Mouse (Mus musculus) lung, postnatal 10 days (tissue): ENCODE measurements around the gene Rfx7.
"Not testable (repeated sequence)": the region's sequence is repeated elsewhere in the genome, so short reads cannot be mapped to it uniquely, and the experiment has no call there.

ENCODE experiments used
- DNase-seq: peaks from one replicate; pipeline ENCODE4 v3.0.0; 2021

Rfx7 gene

DNA sequence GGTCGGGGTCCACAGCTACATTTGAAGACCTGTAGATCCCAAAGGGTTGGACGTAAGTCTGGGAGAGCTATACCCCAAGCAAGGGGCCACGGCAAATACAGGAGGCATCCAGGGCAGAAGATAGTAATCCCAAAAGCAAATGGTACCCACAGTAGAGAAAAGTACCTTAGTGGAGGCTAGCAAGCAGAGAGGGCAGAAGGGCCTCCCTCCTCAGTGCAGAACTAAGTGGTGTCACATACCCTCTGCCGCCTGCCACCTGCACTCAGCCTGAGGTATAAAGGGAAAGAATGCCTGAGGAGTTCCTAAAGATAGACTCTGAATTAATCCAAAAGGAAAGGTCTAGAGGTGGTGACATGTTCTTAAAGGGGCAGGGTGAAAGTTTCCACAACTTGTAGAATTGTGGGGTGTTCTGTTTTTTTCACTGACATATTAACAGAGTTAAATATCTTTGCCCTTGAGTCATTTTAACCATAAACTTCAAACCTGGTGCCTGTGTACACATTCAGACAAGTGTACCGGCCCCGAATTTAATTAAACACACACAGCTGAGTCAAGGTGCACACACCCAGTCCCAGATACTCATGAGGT lies 109.1 kb downstream of the Rfx7 start:
- DNase-seq: peak; percentile 18

GRCm38 (mm10) chr9:72642756-72643447 lies 110.9 kb downstream of the Rfx7 start:
- DNase-seq: not testable (repeated sequence)

DNA sequence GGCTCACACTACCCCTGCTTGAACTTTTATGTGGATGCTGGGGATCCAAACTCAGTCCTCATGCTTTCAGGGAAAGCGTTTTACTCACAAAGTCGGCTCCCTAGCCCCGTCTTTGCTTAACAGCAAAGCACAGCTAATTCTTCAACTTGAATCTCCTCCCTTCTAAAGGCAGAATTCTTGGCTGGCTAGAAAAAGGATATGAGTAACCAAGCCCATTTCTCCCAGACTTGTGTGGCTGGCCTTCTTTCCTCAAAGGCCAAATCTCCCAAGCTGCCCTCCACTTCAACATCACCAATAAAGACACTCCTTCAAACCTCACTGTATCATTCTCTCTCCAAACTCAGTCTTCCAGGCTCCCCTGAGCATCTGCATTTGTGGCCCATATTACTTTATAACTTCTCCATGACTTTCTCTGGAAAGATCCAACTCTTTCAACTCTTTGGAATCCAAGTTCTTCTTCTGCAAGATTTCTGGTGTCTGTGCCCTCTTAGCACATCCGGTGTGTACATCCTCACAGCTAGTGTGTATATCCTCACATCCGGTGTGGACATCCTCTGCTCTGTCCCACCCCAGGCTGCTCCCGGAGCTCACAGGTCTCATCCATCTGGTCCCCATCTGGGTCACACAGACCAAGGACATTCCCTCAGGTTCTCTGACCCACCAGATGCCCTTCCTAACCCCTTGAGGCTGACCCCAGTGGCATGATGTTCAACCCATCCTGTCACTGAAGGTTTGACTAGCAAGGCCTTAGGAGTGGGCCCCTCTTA lies 111.8 kb downstream of the Rfx7 start:
- no peak for DNase-seq

DNA sequence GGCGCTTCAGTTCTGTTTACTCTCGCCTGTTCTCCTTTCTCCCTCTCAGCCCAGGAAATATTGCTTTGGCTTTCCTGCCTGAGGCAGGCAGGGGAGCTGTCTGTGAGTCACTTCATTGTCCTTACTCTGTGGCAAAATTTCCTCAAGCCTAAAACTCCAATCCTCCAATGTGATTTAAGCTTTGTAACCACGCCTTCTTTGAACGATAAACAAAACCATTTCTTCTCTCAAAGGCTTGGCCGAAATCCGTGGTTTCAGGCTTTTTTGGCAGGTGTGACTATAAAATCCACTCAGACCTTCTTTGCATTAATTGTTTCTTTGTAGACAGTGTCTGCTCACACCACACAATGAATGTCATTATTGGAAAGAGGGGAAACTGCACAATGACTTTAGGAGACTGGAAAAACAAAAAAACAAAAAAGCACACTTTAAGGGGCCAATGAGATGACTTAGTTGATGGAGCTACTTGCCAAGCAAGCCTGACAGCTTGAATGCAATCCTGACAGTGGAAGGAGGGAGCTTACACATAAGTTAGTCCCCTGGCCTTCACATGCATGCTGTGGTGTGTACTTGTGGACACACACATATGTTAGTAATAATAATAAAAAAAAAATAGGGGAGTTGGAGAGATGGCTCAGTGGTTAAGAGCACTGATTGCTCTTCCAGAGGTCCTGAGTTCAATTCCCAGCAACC lies 112.5 kb downstream of the Rfx7 start:
- DNase-seq: no peak

DNA sequence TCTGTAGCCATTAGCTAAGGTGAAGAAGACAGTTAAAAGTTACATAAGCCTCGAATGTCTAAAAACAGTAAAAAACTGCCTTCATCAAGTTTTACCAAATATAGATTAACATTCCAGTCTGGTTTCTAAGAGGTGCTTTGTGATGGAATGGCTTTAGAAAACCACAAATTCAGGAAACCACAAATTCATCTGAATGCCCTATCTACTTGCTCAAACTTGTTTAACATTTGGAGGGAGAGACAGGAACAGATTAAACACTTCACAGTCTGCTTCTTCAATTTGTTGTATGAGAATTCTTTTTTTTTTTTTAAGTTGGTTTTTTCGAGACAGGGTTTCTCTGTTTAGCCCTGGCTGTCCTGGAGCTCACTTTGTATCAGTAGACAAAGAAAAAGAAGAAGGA lies 117.7 kb downstream of the Rfx7 start:
- no peak for DNase-seq

DNA sequence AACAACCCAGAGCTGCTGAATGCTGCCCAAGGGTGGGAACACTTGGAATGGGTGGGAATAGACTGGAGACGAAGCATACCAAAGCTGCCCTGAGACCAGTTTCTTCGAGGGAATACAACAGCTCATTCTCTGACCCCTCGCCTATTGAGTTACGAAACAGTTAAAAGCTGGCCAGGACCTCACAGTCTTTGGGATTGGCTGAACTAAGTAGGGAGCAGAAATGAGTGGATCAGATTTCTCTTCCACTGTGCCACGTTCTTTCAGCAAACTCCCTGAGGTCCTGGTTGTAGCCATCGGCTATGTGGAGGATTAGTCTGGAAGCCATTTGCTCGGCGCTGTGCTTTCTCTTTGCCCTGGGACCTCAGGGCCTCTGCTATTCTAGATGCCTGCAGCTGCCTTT lies 120.9 kb downstream of the Rfx7 start:
- DNase-seq: peak; percentile 65

DNA sequence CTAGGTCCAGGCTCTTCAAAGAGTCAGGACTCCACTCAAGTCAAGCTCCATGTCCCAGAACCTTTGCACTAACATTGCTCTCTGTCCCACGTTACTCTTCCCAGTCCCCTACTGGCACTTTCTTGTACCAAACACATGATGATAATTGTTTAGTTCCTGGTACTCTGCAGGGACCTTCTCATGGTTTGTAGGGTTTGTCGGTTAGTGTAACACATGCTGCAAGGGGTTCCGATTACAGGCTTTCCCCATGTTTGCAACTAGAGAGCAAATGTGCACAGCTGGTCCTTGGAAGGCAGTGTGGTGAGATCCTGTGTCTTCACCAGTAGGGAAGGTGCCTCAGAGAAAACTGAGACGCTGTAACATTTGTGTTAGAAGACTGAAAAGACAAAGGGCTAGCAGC lies 121.5 kb downstream of the Rfx7 start:
- DNase-seq: no peak

- DNase-seq: peak; percentile 87
These were observed 122.7 kb downstream of the Rfx7 start for GRCm38 (mm10) chr9:72654593-72655242.

DNA sequence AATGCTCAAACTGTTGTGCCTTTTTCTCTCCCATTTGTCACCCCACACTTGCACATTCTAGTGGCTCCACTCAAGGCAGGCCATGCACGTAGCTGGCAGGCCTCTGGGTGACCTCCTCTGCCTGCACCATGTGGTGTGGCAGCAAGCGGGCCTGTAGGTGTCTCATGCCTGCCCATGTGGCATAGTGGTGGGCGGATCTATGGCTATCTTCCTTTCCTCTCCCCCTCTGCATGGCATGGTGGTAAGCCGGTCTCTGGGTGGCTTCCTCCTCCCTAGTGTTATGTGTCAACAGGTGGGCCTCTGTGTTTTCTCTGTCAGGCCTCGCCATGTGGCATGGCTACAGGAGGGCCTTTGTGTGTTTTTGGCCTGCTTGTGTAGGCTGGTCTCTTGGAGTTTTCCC lies 123.6 kb downstream of the Rfx7 start:
- DNase-seq: no peak

GRCm38 (mm10) chr9:72656491-72656890 lies 124.5 kb downstream of the Rfx7 start:
- DNase-seq: no peak

- no peak for DNase-seq
These were observed 124.9 kb downstream of the Rfx7 start for GRCm38 (mm10) chr9:72656940-72657339.

DNA sequence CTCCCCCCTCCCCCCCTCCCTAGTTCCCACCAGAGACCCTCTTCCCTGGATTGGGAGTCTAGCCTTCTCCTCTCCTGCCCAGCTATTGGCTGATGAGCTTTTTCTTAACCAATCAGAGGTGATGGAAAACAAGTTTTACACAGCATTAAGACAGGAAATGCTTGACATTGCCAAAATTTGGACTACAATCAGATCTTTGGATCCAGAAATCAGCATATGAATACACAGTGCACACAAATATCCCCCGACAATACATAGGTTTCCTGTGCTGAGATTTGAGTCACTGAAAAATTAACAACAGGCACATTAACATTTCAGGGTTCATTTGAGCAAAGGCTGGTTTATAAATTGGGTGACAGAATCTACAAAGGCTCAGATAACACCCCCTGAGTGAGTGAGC lies 125.7 kb downstream of the Rfx7 start:
- DNase-seq: no peak

GRCm38 (mm10) chr9:72660139-72660538 lies 128.1 kb downstream of the Rfx7 start:
- DNase-seq: no peak

DNA sequence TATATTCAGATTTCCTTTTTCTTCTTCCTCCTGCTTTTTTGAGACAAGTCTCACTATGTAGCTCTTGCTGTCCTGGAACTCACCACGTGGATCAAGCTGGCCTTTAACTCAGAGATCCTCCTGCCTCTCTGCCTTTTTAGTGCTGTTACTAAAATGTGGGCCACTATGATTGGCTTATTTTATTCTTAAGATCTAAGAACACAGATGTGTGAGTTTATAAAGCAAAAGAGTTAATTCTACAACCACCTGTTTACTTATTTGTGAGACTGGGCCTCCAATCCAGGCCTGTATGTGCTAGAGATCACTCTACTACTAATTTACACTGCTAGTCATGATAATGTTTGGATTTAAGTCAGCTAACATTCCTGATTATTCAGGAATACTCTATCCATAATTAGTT lies 128.9 kb downstream of the Rfx7 start:
- no peak for DNase-seq

GRCm38 (mm10) chr9:72661561-72661894 lies 129.5 kb downstream of the Rfx7 start:
- DNase-seq: no peak

- peak; percentile 97 for DNase-seq
These were observed 130.0 kb downstream of the Rfx7 start, which contains the start of gene Nedd4 for GRCm38 (mm10) chr9:72661895-72662661. Gene Nedd4, plus strand, starts transcription at chr9:72662346.

GRCm38 (mm10) chr9:72662691-72663533 lies 130.9 kb downstream of the Rfx7 start:
- peak; percentile 94 for DNase-seq

DNA sequence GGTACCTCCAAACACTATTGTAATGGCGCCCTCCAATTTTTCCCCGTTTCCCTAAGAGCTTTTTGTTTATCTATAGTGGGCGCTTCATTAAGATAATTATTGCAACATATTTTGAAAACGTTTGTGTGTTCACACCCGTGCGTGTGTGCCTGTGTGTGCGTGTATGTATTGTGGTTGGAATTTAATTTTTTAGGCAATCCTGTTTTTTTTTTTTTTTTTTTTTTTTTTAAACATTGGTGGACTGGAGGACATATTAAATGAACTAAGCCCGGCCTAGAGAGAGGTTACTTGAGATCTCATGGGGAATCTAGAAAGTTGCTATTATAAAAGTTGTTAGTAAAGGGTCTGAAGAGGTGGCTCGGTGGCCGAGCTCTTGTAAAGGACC lies 131.5 kb downstream of the Rfx7 start:
- no peak for DNase-seq

DNA sequence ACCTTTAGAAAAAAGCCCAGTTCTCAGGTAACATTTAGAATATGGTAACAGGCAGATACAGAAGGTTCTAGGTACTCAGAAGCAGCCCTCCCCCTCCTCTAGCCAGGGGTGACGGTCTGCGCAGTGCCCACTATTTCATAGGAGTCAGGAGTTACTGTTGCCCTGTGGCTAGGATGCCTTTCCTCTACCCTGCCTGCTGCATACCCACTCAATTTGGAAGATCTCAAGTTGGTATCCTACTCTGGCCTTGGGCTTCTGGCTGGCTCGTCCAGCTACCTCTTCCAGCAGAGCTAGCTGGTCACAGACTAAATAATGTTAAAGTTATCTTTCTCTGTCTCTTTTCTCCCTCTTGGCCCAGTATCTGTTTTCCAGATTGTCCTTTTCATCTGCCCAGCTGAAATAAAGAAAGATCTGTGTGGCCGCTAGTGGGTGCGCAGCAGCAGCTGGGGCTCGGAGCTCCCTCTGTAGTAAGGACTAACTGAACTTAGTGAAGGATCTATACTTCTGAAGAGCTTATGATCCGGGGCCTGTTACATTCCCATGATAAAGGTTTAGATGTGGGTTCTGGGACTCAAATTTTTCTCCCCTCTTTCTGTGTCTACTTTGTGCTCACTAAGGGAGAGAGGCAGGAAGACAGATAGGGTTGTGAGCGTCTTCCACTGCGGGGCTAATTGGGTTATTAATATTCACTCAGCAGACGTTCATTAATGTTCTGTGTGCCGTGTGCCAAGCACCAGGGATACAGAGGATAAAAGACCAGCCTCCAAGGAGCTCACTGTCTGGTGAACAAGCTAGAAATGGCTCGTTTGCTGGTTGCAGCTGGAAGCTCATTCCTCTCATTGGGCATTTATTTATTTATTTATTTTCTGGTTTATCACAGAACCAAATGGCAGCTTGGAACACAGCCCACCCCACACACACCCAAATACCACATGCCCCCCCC lies 132.6 kb downstream of the Rfx7 start:
- DNase-seq: peak; percentile 51

DNA sequence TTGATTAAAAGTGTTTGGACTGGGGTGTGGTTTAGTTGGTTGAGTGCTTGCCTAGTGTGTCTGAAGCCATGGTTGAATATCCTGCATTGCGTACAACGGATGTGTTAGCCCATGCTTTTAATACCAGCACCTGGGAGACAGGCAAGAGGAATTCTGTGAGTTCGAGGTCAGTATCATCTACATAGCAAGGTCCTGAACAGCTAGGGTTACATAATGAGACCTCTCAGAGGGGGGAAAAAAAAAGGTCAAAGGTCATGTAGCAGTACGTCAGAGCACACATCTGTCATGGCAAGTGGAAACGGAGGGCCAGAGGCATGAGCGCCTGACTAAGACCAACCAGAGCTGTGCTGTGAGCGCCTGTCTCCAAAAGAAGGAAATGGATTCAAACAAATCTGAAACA lies 133.5 kb downstream of the Rfx7 start:
- peak; percentile 24 for DNase-seq
